Mouse (Mus musculus): ENCODE data around the gene Clec14a. TPM values are rescaled to one million over a fixed set of nuclear protein-coding genes. Genes with fewer than 3 reads are reported as not detected.
"Not testable (repeated sequence)": the region's sequence is repeated elsewhere in the genome, so short reads cannot be mapped to it uniquely, and the experiment has no call there.

Clec14a gene
- 4.6 and 5.0 TPM in 2 replicates for polyA plus RNA-seq (2015; fragmentation: Nextera tagmentation; extraction: Ambion mirVana)

- no peak for DNase-seq (ENCODE audit: low spot score)
Measured at GRCm38 (mm10) chr12:58268563-58269501, at the start of gene Clec14a. Gene Clec14a (minus strand): TSS chr12:58269290.

- no peak for DNase-seq (ENCODE audit: low spot score)
Measured at GRCm38 (mm10) chr12:58307835-58308234, 38.7 kb upstream of the Clec14a start.

- DNase-seq (ENCODE audit: low spot score), result not testable (repeated sequence)
Measured at GRCm38 (mm10) chr12:58306402-58306801, 37.3 kb upstream of the Clec14a start.

GRCm38 (mm10) chr12:58305567-58305966 is 36.5 kb upstream of the Clec14a start:
- DNase-seq (ENCODE audit: low spot score), result no peak

GRCm38 (mm10) chr12:58296980-58297379 is 27.9 kb upstream of the Clec14a start:
- DNase-seq (ENCODE audit: low spot score), result no peak

- DNase-seq (ENCODE audit: low spot score), result no peak
Measured at GRCm38 (mm10) chr12:58285912-58286311, 16.8 kb upstream of the Clec14a start.

- no peak for DNase-seq (ENCODE audit: low spot score)
Measured at GRCm38 (mm10) chr12:58270520-58270919, 1.4 kb upstream of the Clec14a start.

GRCm38 (mm10) chr12:58269505-58269904 is 415 bp upstream of the Clec14a start:
- DNase-seq (ENCODE audit: low spot score), result no peak

- DNase-seq (ENCODE audit: low spot score), result no peak
Measured at GRCm38 (mm10) chr12:58268186-58268562, 916 bp downstream of the Clec14a start.

GRCm38 (mm10) chr12:58267779-58268178 is 1.3 kb downstream of the Clec14a start:
- DNase-seq (ENCODE audit: low spot score), result no peak

GRCm38 (mm10) chr12:58251901-58252300 is 17.2 kb downstream of the Clec14a start:
- DNase-seq (ENCODE audit: low spot score), result no peak

- DNase-seq (ENCODE audit: low spot score), result no peak
Measured at GRCm38 (mm10) chr12:58232489-58232888, 36.6 kb downstream of the Clec14a start.

- DNase-seq (ENCODE audit: low spot score), result no peak
Measured at GRCm38 (mm10) chr12:58225644-58226043, 43.4 kb downstream of the Clec14a start.

GRCm38 (mm10) chr12:58219078-58219477 is 50.0 kb downstream of the Clec14a start:
- no peak for DNase-seq (ENCODE audit: low spot score)

GRCm38 (mm10) chr12:58216218-58216617 is 52.9 kb downstream of the Clec14a start:
- DNase-seq (ENCODE audit: low spot score), result no peak

Other genes with a start within 250 kb of the Clec14a start
- gene Sstr1, start 57.5 kb downstream of the Clec14a start, polyA plus RNA-seq (2015; fragmentation: Nextera tagmentation; extraction: Ambion mirVana), result not detected in 2 replicates

Measured in thymus, postnatal 0 days (tissue).